Mouse (Mus musculus) frontal cortex, postnatal 25 days (tissue): ENCODE measurements at regions not wholly inside any gene's neighbourhood (a gene's known extent, or its start where the extent isn't known, plus 50 kb on each side); places are given as distances from the start of the nearest gene placed in this dataset.
A peak's percentile ranks its signal among the peaks of the same experiment; 100 is the strongest.

Experiments
- DNase-seq, 2 experiments: peaks; one replicate each; pipeline ENCODE4 v3.0.0; 2022; ENCODE audit warnings: low spot score in 2 of 2

GRCm38 (mm10) chr12:26143411-26143810, 271.6 kb downstream of the Rnf144a start:
- DNase-seq = no peak

- no peak for DNase-seq
These were observed 284.2 kb downstream of the Rnf144a start for GRCm38 (mm10) chr12:26130811-26131210.

- no peak for DNase-seq
These were observed 285.0 kb downstream of the Rnf144a start for GRCm38 (mm10) chr12:26130011-26130410.

GRCm38 (mm10) chr12:26129511-26129910, 285.5 kb downstream of the Rnf144a start:
- no peak for DNase-seq

GRCm38 (mm10) chr12:26128851-26129250, 286.2 kb downstream of the Rnf144a start:
- no peak for DNase-seq

- DNase-seq = no peak
These were observed 288.8 kb downstream of the Rnf144a start for GRCm38 (mm10) chr12:26126260-26126659.

- no peak for DNase-seq
These were observed 290.8 kb downstream of the Rnf144a start for GRCm38 (mm10) chr12:26124211-26124610.

- DNase-seq = no peak
These were observed 299.6 kb downstream of the Rnf144a start for GRCm38 (mm10) chr12:26115339-26115912.

- no peak for DNase-seq
These were observed 302.7 kb downstream of the Rnf144a start for GRCm38 (mm10) chr12:26112166-26113019.

GRCm38 (mm10) chr12:26109866-26110265, 305.2 kb downstream of the Rnf144a start:
- DNase-seq = no peak

- DNase-seq = no peak
These were observed 310.7 kb downstream of the Rnf144a start for GRCm38 (mm10) chr12:26104372-26104771.

GRCm38 (mm10) chr12:26102384-26102783, 312.7 kb downstream of the Rnf144a start:
- DNase-seq = no peak

- no peak for DNase-seq
These were observed 314.9 kb downstream of the Rnf144a start for GRCm38 (mm10) chr12:26100140-26100539.

GRCm38 (mm10) chr12:26099176-26099575, 315.9 kb downstream of the Rnf144a start:
- DNase-seq = no peak

GRCm38 (mm10) chr12:26092311-26092710, 322.7 kb downstream of the Rnf144a start:
- no peak for DNase-seq

- DNase-seq = no peak
These were observed 323.2 kb downstream of the Rnf144a start for GRCm38 (mm10) chr12:26091865-26092264.

- DNase-seq = no peak
These were observed 326.7 kb downstream of the Rnf144a start for GRCm38 (mm10) chr12:26088389-26088788.

GRCm38 (mm10) chr12:26086923-26087322, 328.1 kb downstream of the Rnf144a start:
- peak in 1 of 2 experiments; percentile 15 for DNase-seq

- DNase-seq = no peak
These were observed 328.6 kb downstream of the Rnf144a start for GRCm38 (mm10) chr12:26086414-26086813.

- no peak for DNase-seq
These were observed 335.9 kb downstream of the Rnf144a start for GRCm38 (mm10) chr12:26079061-26079625.

- no peak for DNase-seq
These were observed 339.3 kb downstream of the Rnf144a start for GRCm38 (mm10) chr12:26075638-26076254.

GRCm38 (mm10) chr12:26072180-26072579, 342.9 kb downstream of the Rnf144a start:
- no peak for DNase-seq
